ENCODE assay signal across 8 mouse cellular contexts in genomic region chr1:120390336-120390735, GRCm38 (mm10). TPM values are rescaled to one million over a fixed set of nuclear protein-coding genes. Genes with fewer than 3 reads are reported as not detected.
A peak's percentile ranks its signal among the peaks of the same experiment; 100 is the strongest.
DNase-seq lines count a peak whose midpoint lies in the region; ATAC-seq and TF ChIP-seq lines count a peak whose summit lies in the region.

No protein-coding gene starts in this region.

- intact Hi-C loops in heart, postnatal 36 days (cut with DNase I): no loop called here

- TF ChIP-seq CTCF in lung, postnatal 0 days (IDR thresholded peaks at IDR 0.05): no peak

- under 1% methylated on average over 11 of the region's 11 CpGs for WGBS in lung, postnatal 0 days

- H3K9ac ChIP-seq in lung, postnatal 0 days (replicated peaks; ENCODE audit: low read depth): no peak overlapping the region

- no peak overlapping the region for H3K4me2 ChIP-seq in lung, postnatal 0 days (replicated peaks; ENCODE audit: low read depth, low read length)

- H3K36me3 ChIP-seq in lung, postnatal 0 days (ENCODE audit: insufficient read depth, low read length): no peaks in the 10 kb centered on the region

- TF ChIP-seq EP300 in lung, postnatal 0 days (IDR thresholded peaks at IDR 0.05): no peak

- no peak overlapping the region for H3K27ac ChIP-seq in lung, postnatal 0 days (ENCODE audit: low read length)

- no peaks in the 10 kb centered on the region for H3K4me1 ChIP-seq in lung, postnatal 0 days (ENCODE audit: insufficient read depth, low read depth, low read length)

- DNase-seq in CD4-positive, CD25-positive, alpha-beta regulatory T cell, adult 2 months (ENCODE audit: low read depth, low spot score): peak; percentile 3
- peak; percentile 38 for DNase-seq in right cerebral cortex, postnatal 4 days
- DNase-seq in right cerebral cortex, adult 18-20 months: no peak
- DNase-seq in heart, postnatal 36 days: peak; percentile 18 to 38
- DNase-seq in lung, postnatal 0 days (ENCODE audit: low spot score): peak; percentile 61
- DNase-seq in spleen, postnatal 4 days (ENCODE audit: low spot score in 2 of 2): peak; percentile 57 to 79

- ATAC-seq in CD4-positive, CD25-positive, alpha-beta regulatory T cell, adult 4 months: no peak
- peak; percentile 8; the same call in 1 of the 2 replicates for ATAC-seq in lung, postnatal 0 days
- ATAC-seq in frontal cortex, adult (ENCODE audit: low TSS enrichment): no peak

- no peaks in the 10 kb centered on the region for H3K27me3 ChIP-seq in lung, postnatal 0 days (replicated peaks; ENCODE audit: insufficient read depth, low read length)

- no peaks in the 10 kb centered on the region for H3K9me3 ChIP-seq in lung, postnatal 0 days (ENCODE audit: low read length)

- H3K4me3 ChIP-seq in lung, postnatal 0 days (ENCODE audit: low read depth, low read length): no peak overlapping the region

RNA-seq across cellular contexts. Expression of gene C1ql2, which starts 50.0 kb away (rescaled TPM):
- not detected for polyA plus RNA-seq in CD4-positive, CD25-positive, alpha-beta regulatory T cell, adult 4 months (2017; shearing (Covaris generic))
- total RNA-seq in heart, postnatal 36 days (2021): not detected
- polyA plus RNA-seq in lung, postnatal 0 days (2015; fragmentation: Nextera tagmentation; extraction: Ambion mirVana): not detected in 2 replicates
